Mouse (Mus musculus) natural killer cell, adult 2 months (primary cell): ENCODE data around the gene Pde9a.

Experiments used
- DNase-seq, 2 experiments: peaks; one replicate each; pipeline ENCODE4 v3.0.0; 2022; ENCODE audit warnings: low spot score in 2 of 2

The Pde9a gene

DNA sequence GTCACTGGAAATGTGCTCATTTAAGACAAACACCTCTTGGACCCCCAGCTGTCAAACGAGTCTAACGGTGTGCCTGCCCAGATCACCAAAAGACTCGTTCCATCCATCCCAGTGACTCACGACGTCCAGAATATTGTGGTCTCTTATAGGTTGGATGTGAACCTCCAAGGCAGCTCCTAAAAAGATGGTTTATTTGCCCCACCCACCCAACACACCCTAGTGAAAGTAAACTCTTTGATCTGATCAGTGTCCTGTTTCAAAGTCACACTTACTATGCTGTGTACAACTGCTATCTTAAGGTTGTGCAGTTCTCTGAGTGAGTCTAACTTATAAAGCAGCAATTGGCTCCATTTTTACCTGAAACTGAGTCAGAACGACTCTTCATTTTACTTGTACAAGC, 126.6 kb downstream of the Pde9a start:
- DNase-seq, result no peak

- no peak for DNase-seq
These were observed 128.7 kb downstream of the Pde9a start for GRCm38 (mm10) chr17:31514696-31515095.

- DNase-seq, result no peak
These were observed 133.4 kb downstream of the Pde9a start for GRCm38 (mm10) chr17:31519344-31519945.

DNA sequence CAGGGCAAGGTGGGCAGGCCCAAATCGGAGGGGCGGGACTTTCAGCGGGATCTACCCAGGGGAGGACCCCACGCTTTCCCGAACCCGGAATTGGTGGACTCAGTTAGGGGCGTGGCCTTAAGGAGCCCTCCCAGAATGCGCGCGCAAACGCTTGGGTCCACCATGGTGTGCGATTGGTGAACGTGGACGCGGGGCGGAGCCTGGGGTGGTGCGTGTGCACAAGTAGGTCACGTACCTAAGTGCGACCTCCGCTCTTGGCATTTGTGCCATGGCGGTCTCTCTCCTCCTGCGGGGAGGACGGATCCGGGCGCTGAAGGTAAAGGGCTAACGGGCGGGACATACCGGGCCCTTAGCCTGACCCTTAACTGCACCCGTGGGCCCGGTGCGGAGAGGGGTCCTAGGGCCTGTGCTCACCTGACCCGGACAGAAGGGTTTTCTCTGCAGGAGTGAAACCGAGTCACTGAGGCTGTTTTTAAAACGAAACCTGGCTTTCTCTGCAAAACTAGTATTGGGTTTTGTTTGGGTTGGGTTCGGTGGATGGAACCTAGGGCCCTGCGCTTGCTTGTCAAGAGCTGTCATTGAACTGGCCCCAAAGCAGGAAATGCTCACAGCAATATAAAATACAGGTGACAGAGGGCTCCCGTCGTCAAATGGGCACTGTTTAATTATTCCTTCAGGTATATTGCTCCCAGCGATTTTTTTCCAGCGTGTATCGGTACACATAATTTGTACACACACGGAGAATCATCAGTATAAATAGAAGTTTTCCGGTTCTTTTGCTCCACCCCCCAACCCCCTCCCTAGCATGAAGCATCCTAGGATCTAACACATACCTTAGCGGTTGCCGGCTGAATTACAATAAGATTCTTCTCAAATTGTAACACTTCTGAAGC, 134.2 kb downstream of the Pde9a start, which contains the start of the genes Wdr4 and Ndufv3:
TSS of gene Wdr4 (minus strand) at position 35 of the 893 bp plus-strand sequence.
TSS of gene Ndufv3 (plus strand) at position 170 of the 893 bp plus-strand sequence.
- peak; percentile 98 to 99 for DNase-seq

DNA sequence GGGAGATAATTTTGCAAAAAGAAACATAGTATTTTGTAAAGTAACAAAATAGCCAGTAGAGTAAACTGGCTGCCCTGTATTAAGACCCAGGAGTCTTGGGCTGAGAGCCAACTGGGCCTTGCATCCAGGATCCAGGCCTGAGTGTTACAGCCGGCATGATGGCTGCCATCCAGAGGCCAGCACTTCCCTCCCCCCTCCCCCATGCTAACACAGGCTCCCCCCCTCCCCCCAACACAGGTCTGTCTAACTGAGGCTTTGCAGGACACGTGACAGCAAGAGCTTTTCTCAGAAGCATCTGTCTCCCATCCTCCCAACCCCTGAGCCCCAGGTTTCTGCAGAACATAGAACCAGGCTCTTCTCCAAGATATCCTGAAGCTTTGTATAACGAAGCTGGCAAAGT, 134.9 kb downstream of the Pde9a start:
- no peak for DNase-seq

GRCm38 (mm10) chr17:31521948-31522347, 135.9 kb downstream of the Pde9a start:
- DNase-seq, result no peak

- no peak for DNase-seq
These were observed 139.1 kb downstream of the Pde9a start for GRCm38 (mm10) chr17:31525114-31525513.

- DNase-seq, result no peak
These were observed 139.8 kb downstream of the Pde9a start for GRCm38 (mm10) chr17:31525816-31526215.
